Mouse (Mus musculus) heart, postnatal 36 days (tissue): ENCODE measurements at regions not wholly inside any gene's neighbourhood (a gene's known extent, or its start where the extent isn't known, plus 50 kb on each side); places are given as distances from the start of the nearest gene placed in this dataset.

ENCODE experiments used
- DNase-seq, 2 experiments: peaks; one replicate each; pipeline ENCODE4 v3.0.0; 2021 to 2022
- intact Hi-C: fragments of 180-260 bp; cut with DNase I; formaldehyde crosslinking; loops from one replicate; pipeline ENCODE4 v1.15.1; 2025

DNA sequence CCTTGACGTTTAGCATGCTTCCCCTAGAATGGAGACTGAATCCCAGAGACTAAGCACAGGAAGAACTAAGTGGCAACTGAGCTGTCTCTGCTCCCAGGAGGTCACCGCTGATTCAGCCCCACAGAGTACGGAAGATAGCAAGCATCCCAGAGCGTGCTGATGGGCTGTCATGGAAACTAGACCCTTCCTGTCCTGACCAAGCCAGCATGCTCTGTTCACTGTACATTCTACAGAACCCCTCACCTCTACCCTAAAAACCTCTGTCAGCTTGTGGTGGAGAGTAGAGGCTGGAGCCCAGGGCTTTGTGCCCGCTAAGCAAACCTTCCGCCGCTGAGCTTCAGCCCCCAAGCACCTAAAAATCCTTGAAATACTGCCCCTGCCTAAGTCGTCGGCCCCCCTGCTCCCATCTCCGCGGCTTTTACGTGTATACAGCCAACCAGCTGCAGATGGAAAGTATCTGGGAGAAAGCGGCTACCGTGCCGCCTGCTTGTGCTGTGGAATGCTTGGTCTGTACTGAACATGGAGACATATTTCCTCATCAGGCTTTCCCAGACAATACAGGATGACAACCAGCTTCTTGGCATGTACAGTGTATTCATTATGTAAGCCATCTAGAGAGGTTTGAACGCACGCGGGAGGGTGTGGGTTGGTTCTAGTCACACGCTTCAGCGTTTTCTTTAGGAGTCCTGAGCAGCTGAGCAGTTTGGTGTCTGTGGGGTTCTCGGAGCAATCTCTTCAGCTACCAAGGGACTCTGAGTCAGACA is 237.1 kb downstream of the Tshz3 start:
- intact Hi-C loops = no loop called here
- DNase-seq = no peak

GRCm38 (mm10) chr7:36940611-36941010 is 242.7 kb downstream of the Tshz3 start:
- intact Hi-C loops = no loop called here
- no peak for DNase-seq

GRCm38 (mm10) chr7:36945024-36945815 is 247.3 kb downstream of the Tshz3 start:
- intact Hi-C loops = no loop called here
- DNase-seq = no peak

- peak in 1 of 2 experiments; percentile 9 for DNase-seq
- intact Hi-C loops = no loop called here
Measured at GRCm38 (mm10) chr7:36949511-36949910, 251.6 kb downstream of the Tshz3 start.

DNA sequence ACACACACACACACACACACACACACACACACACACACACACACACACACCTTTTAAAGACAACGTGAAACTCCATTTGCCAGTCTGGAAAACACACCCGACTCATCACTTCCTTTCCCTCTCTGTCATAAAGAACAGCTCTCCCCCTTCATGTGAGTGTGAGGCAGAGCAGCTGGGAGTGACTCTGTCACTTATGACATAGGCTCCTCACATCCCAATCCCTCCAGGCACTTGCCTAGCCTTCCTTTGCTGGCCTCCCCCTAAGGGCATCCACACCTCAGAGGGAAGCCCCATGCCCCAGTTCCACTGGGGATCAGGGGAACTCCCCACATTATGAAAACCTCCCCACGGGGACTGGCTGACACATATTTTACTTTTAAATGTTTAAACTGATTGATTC is 257.5 kb downstream of the Tshz3 start:
- no peak for DNase-seq
- intact Hi-C loops = no loop called here

DNA sequence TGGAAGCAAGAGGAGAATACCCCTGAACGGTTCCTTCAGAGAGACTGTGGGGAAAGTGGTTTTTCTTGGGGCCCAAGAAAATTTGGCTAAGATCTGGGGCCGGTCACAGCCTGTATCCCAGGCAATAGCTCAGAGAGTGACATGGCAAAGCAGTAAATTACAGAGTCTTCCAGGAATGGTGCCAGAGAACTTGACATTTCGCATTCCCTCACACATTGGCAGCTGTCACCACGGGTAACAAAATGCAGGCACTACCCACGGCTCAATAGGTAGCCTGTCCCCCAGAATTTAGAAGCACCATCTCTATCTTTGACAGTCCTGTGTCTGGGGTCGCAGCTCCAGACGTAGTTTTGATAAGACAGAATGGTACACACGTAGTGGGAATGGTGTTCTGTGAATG is 260.3 kb downstream of the Tshz3 start:
- DNase-seq = peak; percentile 10 to 41
- intact Hi-C loops = no loop called here

GRCm38 (mm10) chr7:36971772-36972171 is 273.9 kb downstream of the Tshz3 start:
- intact Hi-C loops = loop anchor here (5.0 to 10.0 kb wide), 4 partner anchors 187 to 897 kb away; no protein-coding TSS in a partner anchor
- DNase-seq = no peak

DNA sequence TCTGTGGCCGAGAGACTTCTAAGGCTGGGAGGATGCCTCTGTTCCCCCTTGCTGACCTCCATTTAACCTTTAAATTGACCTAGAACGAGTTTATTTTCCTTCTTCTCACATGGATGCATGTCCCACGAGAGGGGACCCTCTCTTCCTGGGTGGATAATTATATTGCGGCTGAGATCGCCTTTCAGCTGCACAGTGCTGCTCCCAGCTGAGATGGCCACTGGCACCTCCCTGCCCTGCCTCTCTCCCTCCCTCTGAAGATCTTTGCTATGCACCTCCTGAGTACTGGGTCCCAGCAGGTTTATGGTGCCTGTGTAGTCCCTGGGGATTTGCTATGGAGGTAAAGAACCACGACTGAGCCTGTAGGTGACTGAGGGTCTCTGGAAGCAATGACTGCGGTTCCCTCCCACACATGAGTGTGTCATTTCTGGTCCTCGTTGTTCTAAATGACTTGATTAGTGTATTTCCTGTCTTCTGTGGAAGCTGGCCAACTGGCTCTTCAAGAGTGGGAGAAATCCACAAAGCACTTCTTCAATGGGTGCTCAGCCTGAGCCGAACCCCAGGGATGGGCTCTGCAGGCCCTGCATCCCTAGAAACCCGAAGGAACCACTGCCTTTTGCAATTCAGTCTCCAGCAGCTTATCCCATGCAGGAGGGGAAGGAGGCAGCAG is 275.9 kb downstream of the Tshz3 start:
- peak in 1 of 2 experiments; percentile 5 for DNase-seq
- intact Hi-C loops = loop anchor here (2.0 to 10.0 kb wide), 5 partner anchors 189 to 1071 kb away; no protein-coding TSS in a partner anchor

GRCm38 (mm10) chr7:36974573-36974972 is 276.7 kb downstream of the Tshz3 start:
- intact Hi-C loops = loop anchor here (2.0 to 10.0 kb wide), 5 partner anchors 190 to 1072 kb away; no protein-coding TSS in a partner anchor
- DNase-seq = peak in 1 of 2 experiments; percentile 28

DNA sequence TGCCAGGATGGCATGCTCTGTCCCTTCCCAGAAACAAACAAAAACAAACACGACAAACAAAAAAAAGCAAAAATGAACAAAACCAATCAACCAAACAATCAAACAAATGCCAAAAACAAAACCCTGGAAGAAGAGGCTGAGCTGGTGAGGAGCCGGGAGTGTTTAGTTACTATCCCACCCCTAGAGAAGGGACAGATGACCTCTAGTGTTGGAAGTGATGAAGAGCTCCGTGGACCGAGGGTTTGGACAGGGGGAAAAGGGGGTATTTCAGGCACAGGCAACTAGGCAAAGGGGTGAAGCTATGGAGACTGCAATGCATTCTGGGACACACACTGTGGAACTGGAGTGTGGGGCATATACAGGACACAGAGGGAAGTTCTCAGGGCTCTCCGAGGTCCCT is 277.6 kb downstream of the Tshz3 start:
- intact Hi-C loops = loop anchor here (2.0 to 10.0 kb wide), 4 partner anchors 191 to 1073 kb away; no protein-coding TSS in a partner anchor
- peak; percentile 7 to 9 for DNase-seq

GRCm38 (mm10) chr7:36977819-36978218 is 279.9 kb downstream of the Tshz3 start:
- intact Hi-C loops = loop anchor here (10.0 kb wide), 3 partner anchors 193 to 903 kb away; no protein-coding TSS in a partner anchor
- DNase-seq = no peak

GRCm38 (mm10) chr7:36989380-36989779 is 291.5 kb downstream of the Tshz3 start:
- no peak for DNase-seq
- intact Hi-C loops = no loop called here

DNA sequence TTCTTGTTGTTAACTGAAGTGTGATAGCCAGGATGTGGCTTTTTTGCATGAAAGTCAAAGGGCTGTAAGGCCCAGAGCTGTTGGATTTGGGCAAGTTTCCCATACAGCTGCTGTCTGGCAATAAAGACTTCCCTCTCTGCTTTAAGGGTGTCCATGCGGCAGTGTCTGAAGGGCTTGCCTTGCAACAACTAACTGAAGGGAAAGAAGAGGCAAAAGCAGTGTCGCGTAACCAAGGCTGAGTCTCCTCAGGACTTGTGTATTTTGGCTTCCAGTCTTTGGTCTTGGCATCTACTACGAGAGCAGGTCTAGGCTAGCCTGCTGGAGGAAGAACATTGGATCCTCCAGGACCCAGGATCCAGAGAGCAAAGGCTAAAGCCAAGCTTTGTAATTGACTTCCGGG is 306.7 kb downstream of the Tshz3 start:
- peak; percentile 6 to 12 for DNase-seq
- intact Hi-C loops = loop anchor here (10.0 kb wide), 1 partner anchor 340 kb away; no protein-coding TSS in a partner anchor

GRCm38 (mm10) chr7:37005701-37006100 is 307.8 kb downstream of the Tshz3 start:
- no peak for DNase-seq
- intact Hi-C loops = loop anchor here (10.0 kb wide), 1 partner anchor 339 kb away; no protein-coding TSS in a partner anchor

- intact Hi-C loops = loop anchor here (10.0 kb wide), 1 partner anchor 338 kb away; no protein-coding TSS in a partner anchor
- peak; percentile 7 to 14 for DNase-seq
Measured at GRCm38 (mm10) chr7:37006921-37007320, 309.0 kb downstream of the Tshz3 start.

DNA sequence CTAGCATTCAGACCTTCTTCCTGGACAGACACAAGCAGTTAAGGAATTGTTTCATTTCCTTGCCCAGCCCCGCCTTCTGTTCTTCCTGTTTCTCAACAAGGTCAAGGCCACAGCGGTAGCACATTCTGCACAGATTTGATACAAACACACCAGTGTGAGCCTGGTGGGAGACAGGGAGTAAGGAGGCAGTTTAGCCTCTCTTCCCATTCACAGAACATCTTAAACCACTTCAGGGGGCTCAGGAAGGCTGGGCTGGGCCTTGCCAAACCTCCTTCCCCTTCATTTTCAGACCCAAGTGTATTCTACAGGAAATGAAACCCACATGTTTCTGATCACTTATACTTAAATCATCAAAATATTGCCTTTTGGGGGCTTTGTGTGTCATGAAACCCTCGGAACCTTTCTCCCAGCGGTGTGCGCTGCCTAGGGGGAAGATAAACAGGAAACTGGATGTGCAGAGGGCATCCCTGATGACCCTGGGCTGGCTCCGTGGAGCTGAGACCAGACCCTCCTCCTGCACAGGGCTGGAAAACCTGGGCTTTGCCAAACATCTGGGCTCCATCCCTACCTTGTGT is 313.3 kb downstream of the Tshz3 start:
- intact Hi-C loops = no loop called here
- peak; percentile 35 to 42 for DNase-seq

- intact Hi-C loops = no loop called here
- no peak for DNase-seq
Measured at GRCm38 (mm10) chr7:37020078-37020477, 322.2 kb downstream of the Tshz3 start.

DNA sequence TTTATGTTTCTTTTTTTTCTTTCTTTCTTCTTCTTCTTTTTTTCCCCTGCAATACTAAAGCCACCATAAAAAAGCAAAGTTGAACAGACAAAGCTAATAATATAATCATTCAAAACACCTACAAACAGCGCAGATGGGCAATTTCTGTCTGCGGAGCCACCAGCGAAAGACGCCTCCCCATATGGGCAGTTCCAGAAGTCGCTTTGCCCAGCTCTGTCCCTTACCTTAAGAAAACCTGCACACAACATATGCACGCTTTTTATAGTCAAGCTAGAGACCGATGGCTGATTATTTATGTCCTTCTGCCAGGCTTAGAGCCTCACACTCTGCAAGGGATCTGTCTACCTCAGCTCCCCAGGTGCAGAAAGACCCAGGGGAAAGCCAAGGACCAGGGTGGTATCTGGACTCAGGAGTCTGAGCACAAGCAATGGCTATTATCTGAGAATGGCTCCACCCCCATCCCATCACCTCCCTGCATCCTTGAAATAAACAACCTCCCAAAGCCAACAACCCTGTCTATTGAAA is 326.6 kb downstream of the Tshz3 start:
- DNase-seq = no peak
- intact Hi-C loops = no loop called here

GRCm38 (mm10) chr7:37064582-37065458 is 366.9 kb downstream of the Tshz3 start:
- intact Hi-C loops = no loop called here
- DNase-seq = no peak
